Mouse (Mus musculus) lung, adult 2 months (tissue): ENCODE measurements around the gene Flywch1. TPM values are rescaled to one million over a fixed set of nuclear protein-coding genes. Genes with fewer than 3 reads are reported as not detected.

Experiments used
- DNase-seq: peaks from one replicate; pipeline ENCODE4 v3.0.0; 2022
- H3K4me1 ChIP-seq: fragments of 200-500 bp; 2 replicates; pipeline ENCODE4 v1.6.1; 2011; ENCODE audit warnings: low read length; ENCODE audit not compliant: control insufficient read depth, insufficient read depth
- H3K4me3 ChIP-seq: fragments of 200-500 bp; replicated peaks from 2 replicates; pipeline ENCODE3; 2011; ENCODE audit warnings: low read depth, mild to moderate bottlenecking, control low read depth, low read length; ENCODE audit errors: extremely low read depth
- CTCF ChIP-seq: fragments of 200-500 bp; IDR thresholded peaks from 2 replicates; pipeline ENCODE4 v1.5.1; 2011; ENCODE audit warnings: mild to moderate bottlenecking, low read length, control low read depth; ENCODE audit not compliant: insufficient read depth
- POLR2A ChIP-seq: fragments of 200-500 bp; IDR thresholded peaks from 2 replicates; pipeline ENCODE4 v1.6.1; 2011; ENCODE audit warnings: low read depth, mild to moderate bottlenecking, control low read depth, low read length, borderline replicate concordance; ENCODE audit errors: extremely low read depth
- WGBS: fragments of 180-500 bp; shearing (Covaris S2); methylation state at CpG from one replicate; pipeline ENCODE4 v1.1.7; 2018; 5-methylcytosine and 5-hydroxymethylcytosine counted together
- polyA plus RNA-seq: library from polyadenylated mRNA; depleted of rRNA; stranded (reverse); fragments of >200 nt; gene quantifications from 2 replicates; pipeline ENCODE4 v1.2.3, GENCODE M21; 2012

Flywch1 gene
- polyA plus RNA-seq, 1 experiment: 39.1 TPM

DNA sequence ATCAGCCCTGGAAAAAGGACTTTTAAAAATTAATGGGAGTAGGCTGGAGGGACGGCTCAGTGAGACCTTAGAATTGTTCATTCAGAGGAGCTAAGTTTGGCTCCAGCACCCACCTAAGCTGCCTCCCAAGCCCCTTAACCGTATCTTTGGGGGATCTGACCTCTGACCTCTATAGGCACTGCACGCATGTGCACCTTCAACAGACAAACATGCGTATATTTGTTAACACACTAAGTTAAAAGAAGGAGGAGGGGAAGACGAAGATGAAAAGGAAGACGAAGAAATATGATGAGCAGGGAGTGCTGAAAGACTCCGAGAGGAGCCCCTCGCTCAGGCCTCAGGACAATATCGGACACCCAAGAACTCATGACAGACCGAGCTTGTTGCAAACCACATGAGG lies 30.2 kb upstream of the Flywch1 start:
- DNase-seq: no peak
- no peak overlapping the region for H3K4me3 ChIP-seq
- WGBS: 95% methylated on average over 10 of the region's 10 CpGs
- TF ChIP-seq POLR2A (no peak), CTCF (no peak)
- H3K4me1 ChIP-seq: peaks cover 10% of the 10 kb centered on the region

DNA sequence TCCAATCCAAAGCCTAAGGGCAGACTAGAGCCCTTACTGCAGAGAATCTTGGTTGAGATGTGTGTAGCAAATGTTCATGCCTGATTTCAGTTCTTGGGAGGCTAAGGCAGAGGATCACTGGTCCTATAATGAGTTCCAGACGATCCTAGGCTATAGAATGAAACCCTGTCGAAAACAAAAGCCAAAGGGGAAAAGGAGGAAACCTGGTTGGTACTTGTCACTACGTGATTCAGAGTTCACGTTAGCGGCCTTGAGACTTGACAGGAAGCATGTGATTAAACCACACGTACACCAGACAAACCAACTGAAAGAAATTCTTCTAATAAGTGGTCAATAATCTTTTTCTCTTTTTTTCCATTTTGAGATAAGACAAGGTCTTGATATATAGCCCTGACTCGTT lies 25.9 kb upstream of the Flywch1 start:
- no peak for DNase-seq
- H3K4me3 ChIP-seq: no peak overlapping the region
- TF ChIP-seq CTCF (no peak), POLR2A (no peak)
- 60% methylated on average over 7 of the region's 7 CpGs for WGBS
- 0 out of 2 replicates have a peak, but pooled peaks cover 2% of the 10 kb centered on the region for H3K4me1 ChIP-seq

GRCm38 (mm10) chr17:23795323-23795722 lies 23.9 kb upstream of the Flywch1 start:
- Histone ChIP-seq H3K4me1 (peaks cover 4% of the 10 kb centered on the region; the same call in 1 of the 2 replicates), H3K4me3 (no peak overlapping the region)
- WGBS: 97% methylated on average over 8 of the region's 8 CpGs
- no peak for DNase-seq
- TF ChIP-seq CTCF: no peak
- no peak for TF ChIP-seq POLR2A

- WGBS: 53% methylated on average over 2 of the region's 2 CpGs
- H3K4me3 ChIP-seq: no peak overlapping the region
- DNase-seq: no peak
- TF ChIP-seq CTCF: no peak
- no peak for TF ChIP-seq POLR2A
- peaks cover 9% of the 10 kb centered on the region for H3K4me1 ChIP-seq
Observed at GRCm38 (mm10) chr17:23791079-23791357, 19.6 kb upstream of the Flywch1 start.

GRCm38 (mm10) chr17:23790269-23791078 lies 19.1 kb upstream of the Flywch1 start, which contains the start of gene Srrm2:
Gene Srrm2 (plus strand): TSS chr17:23790532.
- DNase-seq: peak; percentile 67
- 3% methylated on average over 29 of the region's 29 CpGs for WGBS
- TF ChIP-seq CTCF: no peak
- TF ChIP-seq POLR2A: peak; percentile 60
- Histone ChIP-seq H3K4me1 (peaks cover 9% of the 10 kb centered on the region), H3K4me3 (peak within 1 kb of the TSS; percentile 69)

GRCm38 (mm10) chr17:23789749-23790268 lies 18.4 kb upstream of the Flywch1 start:
- TF ChIP-seq POLR2A: no peak
- TF ChIP-seq CTCF: no peak
- H3K4me1 ChIP-seq: peaks cover 9% of the 10 kb centered on the region
- no peak overlapping the region for H3K4me3 ChIP-seq
- 29% methylated on average over 8 of the region's 8 CpGs for WGBS
- no peak for DNase-seq

DNA sequence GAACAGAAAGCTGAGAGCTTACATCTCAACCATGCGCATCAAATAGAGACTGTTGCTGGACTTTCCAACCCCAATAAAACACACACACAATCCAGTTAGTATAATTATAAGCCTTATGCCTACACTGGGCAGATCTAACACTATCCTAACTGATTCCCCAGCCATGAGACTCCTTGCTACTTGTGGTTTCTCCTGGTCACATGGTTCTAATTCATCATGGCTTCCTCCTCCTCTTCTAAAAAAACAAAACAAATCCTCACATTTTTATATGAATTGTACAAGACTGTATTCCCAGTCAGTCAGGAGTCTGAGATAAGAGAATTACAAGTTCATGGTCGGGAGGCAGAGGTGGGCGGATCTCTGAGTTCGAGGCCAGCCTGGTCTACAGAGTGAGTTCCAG lies 17.6 kb upstream of the Flywch1 start:
- no peak for DNase-seq
- no peak overlapping the region for H3K4me3 ChIP-seq
- TF ChIP-seq CTCF (no peak), POLR2A (no peak)
- H3K4me1 ChIP-seq: peaks cover 9% of the 10 kb centered on the region
- WGBS: 94% methylated on average over 4 of the region's 4 CpGs

GRCm38 (mm10) chr17:23786510-23786931 lies 15.1 kb upstream of the Flywch1 start:
- TF ChIP-seq POLR2A: no peak
- TF ChIP-seq CTCF: no peak
- WGBS: 19% methylated on average over 13 of the region's 13 CpGs
- Histone ChIP-seq H3K4me1 (peaks cover 9% of the 10 kb centered on the region), H3K4me3 (peak overlapping the region; percentile 27)
- no peak for DNase-seq

DNA sequence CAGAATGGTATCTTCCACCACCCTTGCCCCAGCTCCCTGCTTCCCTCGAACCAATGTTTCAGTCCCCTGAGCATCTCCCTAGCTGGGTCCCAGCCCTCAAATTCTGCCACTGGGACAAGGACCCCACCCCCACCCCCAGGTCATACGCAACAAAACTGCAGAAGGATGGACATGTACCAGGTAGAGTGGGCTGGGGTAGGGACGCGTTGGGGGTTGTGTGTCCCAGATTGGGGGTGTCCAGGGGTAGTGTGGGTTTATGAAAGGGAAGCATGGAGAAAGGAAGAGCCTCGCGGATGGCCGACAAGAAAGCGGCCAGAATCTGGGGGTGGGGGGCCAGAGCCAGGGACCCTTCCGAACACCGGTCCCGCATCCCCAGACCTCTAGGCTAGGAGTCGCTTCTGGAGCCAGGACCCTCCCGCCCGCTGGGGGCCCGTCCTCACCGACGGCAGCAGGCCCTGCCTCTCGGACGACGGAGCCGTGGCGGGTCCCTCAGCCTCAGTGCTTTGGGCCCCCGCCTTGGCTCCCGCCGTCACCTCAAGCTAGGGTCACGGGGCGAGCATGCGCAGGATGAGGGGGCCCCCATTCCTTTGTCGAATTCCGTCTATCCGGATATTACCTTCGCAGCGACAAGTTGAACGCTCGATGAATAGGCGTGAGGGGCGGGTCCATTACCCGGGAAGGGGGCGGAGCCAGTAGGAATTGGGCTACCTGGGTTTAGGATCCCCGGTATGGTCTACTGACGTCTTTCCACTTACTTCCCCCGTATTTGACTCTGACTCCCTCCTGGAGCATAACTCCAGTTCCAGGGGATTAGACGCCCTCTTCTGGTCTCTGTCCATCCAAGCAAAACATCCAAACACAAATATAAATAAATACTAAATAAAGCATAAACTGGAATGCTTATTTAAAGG lies 14.4 kb upstream of the Flywch1 start, which contains the start of gene Flywch2:
TSS of gene Flywch2 (minus strand) at position 521 of the 911 bp plus-strand sequence.
- 7% methylated on average over 43 of the region's 43 CpGs for WGBS
- H3K4me1 ChIP-seq: peaks cover 7% of the 10 kb centered on the region
- peak within 1 kb of the TSS; percentile 53 for H3K4me3 ChIP-seq
- DNase-seq: peak; percentile 76
- no peak for TF ChIP-seq POLR2A
- no peak for TF ChIP-seq CTCF
